Mouse (Mus musculus) kidney, adult 2 months (tissue): ENCODE measurements at regions not wholly inside any gene's neighbourhood (a gene's known extent, or its start where the extent isn't known, plus 50 kb on each side); places are given as distances from the start of the nearest gene placed in this dataset.

ENCODE experiments used
- CTCF ChIP-seq: fragments of 200-500 bp; conservative IDR thresholded peaks from 2 replicates; pipeline ENCODE4 v1.5.1; 2011; ENCODE audit warnings: low read depth, mild to moderate bottlenecking, control low read depth, low read length, moderate library complexity, mixed read lengths; ENCODE audit not compliant: insufficient read depth, insufficient read length
- POLR2A ChIP-seq: fragments of 200-500 bp; IDR thresholded peaks from one replicate; pipeline ENCODE4 v1.6.1; 2011; ENCODE audit warnings: low read depth, low read length, control low read depth

GRCm38 (mm10) chr15:10866794-10867193 is 85.3 kb upstream of the C1qtnf3 start:
- no peak for TF ChIP-seq CTCF
- TF ChIP-seq POLR2A, result no peak
